Mouse (Mus musculus): ENCODE measurements around the gene Slc17a1. TPM values are rescaled to one million over a fixed set of nuclear protein-coding genes. Genes with fewer than 3 reads are reported as not detected.

Slc17a1 gene
- polyA plus RNA-seq, 1 experiment: not detected

GRCm38 (mm10) chr13:23942861-23943260 is 75.3 kb downstream of the Slc17a1 start:
- H3K36me3 ChIP-seq (ENCODE audit: control insufficient read depth, insufficient read depth): no peaks in the 10 kb centered on the region
- no peak for TF ChIP-seq REST (IDR thresholded peaks at IDR 0.05; ENCODE audit: insufficient read depth, insufficient read length)
- TF ChIP-seq USF1 (IDR thresholded peaks at IDR 0.05; ENCODE audit: low read depth): no peak
- H3ac ChIP-seq (ENCODE audit: control insufficient read depth, insufficient read length): no peak overlapping the region
- H3K4me2 ChIP-seq (ENCODE audit: low read depth): no peak overlapping the region
- no peaks in the 10 kb centered on the region for H3K79me2 ChIP-seq (ENCODE audit: control insufficient read depth, insufficient read depth)
- peaks cover 17% of the 10 kb centered on the region for H3K27me3 ChIP-seq (ENCODE audit: control insufficient read depth, insufficient read depth, insufficient read length)
- no peak overlapping the region for H3K4me3 ChIP-seq

Other genes starting within 250 kb of the Slc17a1 start
- 4.3 TPM for gene Hist1h2be, start 246.6 kb upstream of the Slc17a1 start, polyA plus RNA-seq (2012; fragmentation: generic; extraction: Trizol)
- 4.7 TPM for gene Hist1h1e, start 245.2 kb upstream of the Slc17a1 start, polyA plus RNA-seq (2012; fragmentation: generic; extraction: Trizol)
- gene Hist1h2ac, start 183.8 kb upstream of the Slc17a1 start, polyA plus RNA-seq (2012; fragmentation: generic; extraction: Trizol): 1.3 TPM
- 113 TPM for gene Hist1h2bc, start 183.6 kb upstream of the Slc17a1 start, polyA plus RNA-seq (2012; fragmentation: generic; extraction: Trizol)
- 0.05 TPM for gene Hist1h1t, start 171.9 kb upstream of the Slc17a1 start, polyA plus RNA-seq (2012; fragmentation: generic; extraction: Trizol)
- gene Hist1h4c, start 169.3 kb upstream of the Slc17a1 start, polyA plus RNA-seq (2012; fragmentation: generic; extraction: Trizol): 0.56 TPM
- gene Hfe, start 156.9 kb upstream of the Slc17a1 start, polyA plus RNA-seq (2012; fragmentation: generic; extraction: Trizol): 5.1 TPM
- 273 TPM for gene Hist1h1c, start 128.9 kb upstream of the Slc17a1 start, polyA plus RNA-seq (2012; fragmentation: generic; extraction: Trizol)
- gene Hist1h3c, start 122.1 kb upstream of the Slc17a1 start, polyA plus RNA-seq (2012; fragmentation: generic; extraction: Trizol): 2.5 TPM
- 1.3 TPM for gene Hist1h2bb, start 121.0 kb upstream of the Slc17a1 start, polyA plus RNA-seq (2012; fragmentation: generic; extraction: Trizol)
- 2.1 TPM for gene Hist1h2ab, start 116.6 kb upstream of the Slc17a1 start, polyA plus RNA-seq (2012; fragmentation: generic; extraction: Trizol)
- 1.3 TPM for gene Hist1h3b, start 115.5 kb upstream of the Slc17a1 start, polyA plus RNA-seq (2012; fragmentation: generic; extraction: Trizol)
- gene Hist1h4b, start 110.7 kb upstream of the Slc17a1 start, polyA plus RNA-seq (2012; fragmentation: generic; extraction: Trizol): 5.5 TPM
- gene Hist1h4a, start 106.5 kb upstream of the Slc17a1 start, polyA plus RNA-seq (2012; fragmentation: generic; extraction: Trizol): 4.2 TPM
- gene Hist1h3a, start 105.4 kb upstream of the Slc17a1 start, polyA plus RNA-seq (2012; fragmentation: generic; extraction: Trizol): 1.3 TPM
- gene Hist1h1a, start 104.1 kb upstream of the Slc17a1 start, polyA plus RNA-seq (2012; fragmentation: generic; extraction: Trizol): 0.98 TPM
- gene Trim38, start 97.8 kb upstream of the Slc17a1 start, polyA plus RNA-seq (2012; fragmentation: generic; extraction: Trizol): not detected
- gene Slc17a2, start 60.8 kb upstream of the Slc17a1 start, polyA plus RNA-seq (2012; fragmentation: generic; extraction: Trizol): not detected
- gene Slc17a3, start 28.3 kb upstream of the Slc17a1 start, polyA plus RNA-seq (2012; fragmentation: generic; extraction: Trizol): not detected
- 0.02 TPM for gene Slc17a4, start 47.3 kb downstream of the Slc17a1 start, polyA plus RNA-seq (2012; fragmentation: generic; extraction: Trizol)
- gene Hist1h2ba, start 66.4 kb downstream of the Slc17a1 start, polyA plus RNA-seq (2012; fragmentation: generic; extraction: Trizol): not detected
- gene Hist1h2aa, start 66.7 kb downstream of the Slc17a1 start, polyA plus RNA-seq (2012; fragmentation: generic; extraction: Trizol): not detected
- not detected for gene Scgn, start 123.5 kb downstream of the Slc17a1 start, polyA plus RNA-seq (2012; fragmentation: generic; extraction: Trizol)